Mouse (Mus musculus): Measurements from ENCODE around the gene Sorcs1. TPM values are rescaled to one million over a fixed set of nuclear protein-coding genes. Genes with fewer than 3 reads are reported as not detected.

The Sorcs1 gene
- polyA plus RNA-seq, 1 experiment = not detected

DNA sequence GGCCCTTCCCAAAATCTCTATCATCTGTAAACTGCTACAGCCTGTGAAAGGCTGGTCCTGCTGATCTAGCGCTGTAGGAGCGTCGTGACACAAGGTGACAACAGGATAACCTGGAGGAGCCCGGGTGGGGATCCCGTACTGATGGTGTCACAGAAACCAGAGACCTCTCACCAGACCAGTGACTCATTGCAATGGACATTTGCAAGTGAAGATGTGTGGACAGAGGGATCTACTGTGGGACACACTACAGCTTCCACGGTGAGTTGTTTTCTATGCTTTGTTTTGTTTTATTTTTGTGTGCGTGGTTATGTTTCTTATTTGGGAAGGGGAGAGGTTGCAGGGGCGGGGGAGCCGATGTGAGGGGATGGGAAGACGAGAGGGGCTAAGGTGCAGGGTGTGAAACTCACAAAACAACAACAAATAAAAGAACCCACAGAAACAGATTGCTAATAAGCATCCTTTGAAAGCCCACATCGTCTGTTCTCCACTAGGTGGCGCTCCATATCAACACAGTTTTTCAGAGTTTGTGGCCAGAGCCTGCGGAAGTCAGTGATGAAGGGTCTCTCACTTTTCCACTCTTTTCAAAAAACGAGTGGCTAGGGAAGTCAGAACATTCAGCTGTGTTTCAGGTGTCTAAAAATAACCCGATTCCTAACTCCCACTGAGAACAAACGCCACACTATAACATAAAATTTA lies 419.6 kb downstream of the Sorcs1 start:
- H3K27me3 ChIP-seq (ENCODE audit: control insufficient read depth, insufficient read depth, low read length, poor library complexity, severe bottlenecking) = no peaks in the 10 kb centered on the region
- TF ChIP-seq EP300 (IDR thresholded peaks at IDR 0.05; ENCODE audit: insufficient read depth, low read depth, low read length) (no peak), POLR2A (IDR thresholded peaks at IDR 0.05; ENCODE audit: insufficient read depth, low read length) (no peak), CTCF (IDR thresholded peaks at IDR 0.05; ENCODE audit: low read depth, low read length) (peak; percentile 39)
- no peak overlapping the region for H3K4me3 ChIP-seq (ENCODE audit: low read depth, low read length)
- H3K36me3 ChIP-seq (ENCODE audit: control insufficient read depth, insufficient read depth, low read length, poor library complexity, severe bottlenecking) = no peaks in the 10 kb centered on the region
- no peaks in the 10 kb centered on the region for H3K9me3 ChIP-seq (replicated peaks; ENCODE audit: control insufficient read depth, insufficient read depth, low read length, poor library complexity, severe bottlenecking)
- H3K4me1 ChIP-seq (ENCODE audit: control insufficient read depth, insufficient read depth, low read length) = no peaks in the 10 kb centered on the region
- H3K9ac ChIP-seq (ENCODE audit: low read depth, poor library complexity, severe bottlenecking) = no peak overlapping the region
- H3K27ac ChIP-seq (ENCODE audit: insufficient read depth, low read length) = no peak overlapping the region

DNA sequence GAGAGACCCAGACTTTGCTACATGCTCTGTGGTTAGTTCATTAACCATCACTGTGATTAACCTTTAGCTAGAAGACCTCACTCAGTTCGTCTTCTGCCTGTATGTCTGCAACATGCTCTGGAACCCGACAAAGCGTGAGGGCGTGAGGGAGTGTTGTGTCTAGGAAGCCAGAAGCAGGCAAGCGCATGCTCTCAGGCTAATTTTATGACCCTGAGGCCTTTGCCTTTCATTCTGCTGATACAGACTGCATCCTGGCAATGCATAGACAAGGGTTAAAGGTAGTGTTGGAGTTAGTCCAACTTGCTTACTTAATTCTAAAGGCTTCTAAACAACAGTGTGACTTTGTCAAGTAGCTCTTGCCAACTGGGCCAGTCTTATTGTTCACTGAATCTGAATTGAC lies 458.0 kb downstream of the Sorcs1 start:
- Histone ChIP-seq H3K36me3 (ENCODE audit: control insufficient read depth, insufficient read depth, low read length, poor library complexity, severe bottlenecking) (no peaks in the 10 kb centered on the region), H3K4me1 (ENCODE audit: control insufficient read depth, insufficient read depth, low read length) (no peaks in the 10 kb centered on the region), H3K9me3 (replicated peaks; ENCODE audit: control insufficient read depth, insufficient read depth, low read length, poor library complexity, severe bottlenecking) (no peaks in the 10 kb centered on the region), H3K27ac (ENCODE audit: insufficient read depth, low read length) (no peak overlapping the region), H3K4me3 (ENCODE audit: low read depth, low read length) (no peak overlapping the region), H3K27me3 (ENCODE audit: control insufficient read depth, insufficient read depth, low read length, poor library complexity, severe bottlenecking) (no peaks in the 10 kb centered on the region), H3K9ac (ENCODE audit: low read depth, poor library complexity, severe bottlenecking) (no peak overlapping the region)
- no peak for TF ChIP-seq EP300 (IDR thresholded peaks at IDR 0.05; ENCODE audit: insufficient read depth, low read depth, low read length)

DNA sequence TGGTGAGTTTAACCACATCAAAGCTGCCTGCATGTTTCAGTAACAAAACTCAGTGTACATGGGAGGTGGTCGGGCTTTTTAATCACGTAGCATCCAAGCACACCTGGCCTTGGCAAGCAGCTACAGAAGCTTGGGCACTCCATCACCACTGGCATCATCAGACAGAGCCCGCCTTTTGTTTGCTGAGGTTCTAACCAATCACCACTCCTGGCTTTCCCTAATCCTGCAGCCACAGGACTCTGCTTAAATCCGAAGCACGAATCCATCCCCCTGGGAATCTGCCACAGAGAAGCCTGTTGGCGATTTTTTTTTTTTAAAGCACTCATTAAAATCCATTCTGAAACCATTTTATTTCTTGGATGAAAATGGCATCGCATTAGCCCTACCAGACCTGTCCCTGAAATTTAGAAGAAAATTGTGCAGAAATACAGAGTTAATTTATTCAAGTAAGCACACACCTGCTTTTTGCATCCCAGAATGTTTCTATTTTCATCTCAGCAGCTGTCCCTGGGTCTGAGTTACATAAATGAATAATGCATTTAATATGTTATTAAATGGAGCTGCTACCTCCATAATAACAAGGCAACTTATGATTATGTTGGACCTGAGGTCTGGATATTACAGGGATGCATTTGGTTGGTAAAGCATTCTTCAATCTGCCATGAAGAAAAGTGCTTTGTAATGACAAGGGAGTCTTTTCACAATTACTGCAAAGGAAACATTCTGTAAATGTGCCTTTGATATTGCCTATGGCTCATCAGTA lies 463.8 kb downstream of the Sorcs1 start:
- Histone ChIP-seq H3K9me3 (replicated peaks; ENCODE audit: control insufficient read depth, insufficient read depth, low read length, poor library complexity, severe bottlenecking) (no peaks in the 10 kb centered on the region), H3K27me3 (ENCODE audit: control insufficient read depth, insufficient read depth, low read length, poor library complexity, severe bottlenecking) (no peaks in the 10 kb centered on the region), H3K4me3 (ENCODE audit: low read depth, low read length) (no peak overlapping the region), H3K36me3 (ENCODE audit: control insufficient read depth, insufficient read depth, low read length, poor library complexity, severe bottlenecking) (no peaks in the 10 kb centered on the region), H3K27ac (ENCODE audit: insufficient read depth, low read length) (no peak overlapping the region), H3K9ac (ENCODE audit: low read depth, poor library complexity, severe bottlenecking) (no peak overlapping the region), H3K4me1 (ENCODE audit: control insufficient read depth, insufficient read depth, low read length) (no peaks in the 10 kb centered on the region)
- TF ChIP-seq CTCF (IDR thresholded peaks at IDR 0.05; ENCODE audit: low read depth, low read length) (no peak), POLR2A (IDR thresholded peaks at IDR 0.05; ENCODE audit: insufficient read depth, low read length) (no peak), EP300 (IDR thresholded peaks at IDR 0.05; ENCODE audit: insufficient read depth, low read depth, low read length) (no peak)

DNA sequence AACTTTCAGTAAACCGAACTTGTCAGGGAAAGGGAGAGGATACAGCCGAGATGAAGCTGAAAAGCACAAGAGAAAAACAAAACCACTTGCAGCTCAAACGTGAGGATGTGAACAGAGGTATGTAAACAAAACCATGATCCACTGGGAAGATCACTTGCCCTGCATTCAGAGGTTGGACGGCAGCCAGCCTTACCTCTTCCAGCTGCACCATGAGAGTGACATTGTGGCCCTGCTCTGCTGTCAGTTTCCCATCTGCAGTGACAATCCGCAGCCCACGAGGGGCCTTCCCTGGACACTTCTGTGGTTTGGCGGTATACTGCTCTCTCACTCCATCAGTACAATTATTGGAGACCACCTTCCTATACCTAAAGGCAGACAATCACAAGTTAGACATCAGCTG lies 468.0 kb downstream of the Sorcs1 start:
- Histone ChIP-seq H3K4me3 (ENCODE audit: low read depth, low read length) (no peak overlapping the region), H3K4me1 (ENCODE audit: control insufficient read depth, insufficient read depth, low read length) (no peaks in the 10 kb centered on the region), H3K9me3 (replicated peaks; ENCODE audit: control insufficient read depth, insufficient read depth, low read length, poor library complexity, severe bottlenecking) (no peaks in the 10 kb centered on the region), H3K36me3 (ENCODE audit: control insufficient read depth, insufficient read depth, low read length, poor library complexity, severe bottlenecking) (no peaks in the 10 kb centered on the region), H3K27ac (ENCODE audit: insufficient read depth, low read length) (no peak overlapping the region), H3K9ac (ENCODE audit: low read depth, poor library complexity, severe bottlenecking) (no peak overlapping the region), H3K27me3 (ENCODE audit: control insufficient read depth, insufficient read depth, low read length, poor library complexity, severe bottlenecking) (no peaks in the 10 kb centered on the region)
- TF ChIP-seq POLR2A (IDR thresholded peaks at IDR 0.05; ENCODE audit: insufficient read depth, low read length) (no peak), CTCF (IDR thresholded peaks at IDR 0.05; ENCODE audit: low read depth, low read length) (no peak), EP300 (IDR thresholded peaks at IDR 0.05; ENCODE audit: insufficient read depth, low read depth, low read length) (no peak)

DNA sequence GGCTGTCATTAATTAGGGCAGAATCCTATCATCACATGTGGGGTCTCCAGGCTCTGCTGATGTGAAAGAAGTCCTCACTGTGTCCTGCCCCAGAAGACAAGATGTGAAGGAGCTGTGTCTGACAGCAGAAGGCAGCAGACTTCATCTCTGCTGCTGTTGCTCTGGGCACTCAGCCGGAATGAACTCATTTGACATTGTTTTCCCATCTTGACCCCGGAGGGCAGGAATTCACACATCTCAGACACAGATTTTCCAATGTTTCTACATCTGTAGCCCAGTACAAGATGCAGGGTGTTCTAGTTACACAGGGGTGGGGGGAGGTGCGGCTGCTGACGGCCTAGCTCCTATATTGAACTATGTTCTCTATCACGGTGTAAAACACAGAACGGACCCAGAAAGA lies 474.1 kb downstream of the Sorcs1 start:
- Histone ChIP-seq H3K4me1 (ENCODE audit: control insufficient read depth, insufficient read depth, low read length) (no peaks in the 10 kb centered on the region), H3K9me3 (replicated peaks; ENCODE audit: control insufficient read depth, insufficient read depth, low read length, poor library complexity, severe bottlenecking) (no peaks in the 10 kb centered on the region), H3K9ac (ENCODE audit: low read depth, poor library complexity, severe bottlenecking) (no peak overlapping the region), H3K27me3 (ENCODE audit: control insufficient read depth, insufficient read depth, low read length, poor library complexity, severe bottlenecking) (no peaks in the 10 kb centered on the region), H3K36me3 (ENCODE audit: control insufficient read depth, insufficient read depth, low read length, poor library complexity, severe bottlenecking) (no peaks in the 10 kb centered on the region), H3K27ac (ENCODE audit: insufficient read depth, low read length) (no peak overlapping the region), H3K4me3 (ENCODE audit: low read depth, low read length) (no peak overlapping the region)
- TF ChIP-seq CTCF (IDR thresholded peaks at IDR 0.05; ENCODE audit: low read depth, low read length) (no peak), POLR2A (IDR thresholded peaks at IDR 0.05; ENCODE audit: insufficient read depth, low read length) (no peak), EP300 (IDR thresholded peaks at IDR 0.05; ENCODE audit: insufficient read depth, low read depth, low read length) (no peak)

DNA sequence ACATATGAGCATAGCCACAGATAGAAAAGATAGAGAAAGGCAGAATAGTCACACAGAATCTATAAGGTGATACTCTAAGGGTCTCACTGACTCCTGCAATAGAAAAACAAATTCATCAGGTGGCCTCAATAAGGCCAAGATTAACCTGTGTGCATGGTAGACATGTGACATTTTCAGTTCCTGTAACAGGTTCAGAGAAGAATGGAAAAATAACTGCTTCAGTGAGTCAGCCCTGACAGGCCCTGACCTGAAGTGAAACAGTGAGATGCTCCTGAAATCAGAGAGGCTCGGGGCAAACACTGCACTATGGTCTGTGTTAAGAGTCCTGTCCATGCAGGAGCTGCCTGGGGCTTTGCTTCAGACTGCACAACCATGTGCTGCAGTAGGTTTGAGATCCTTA lies 481.9 kb downstream of the Sorcs1 start:
- no peak for TF ChIP-seq EP300 (IDR thresholded peaks at IDR 0.05; ENCODE audit: insufficient read depth, low read depth, low read length)
- TF ChIP-seq POLR2A (IDR thresholded peaks at IDR 0.05; ENCODE audit: insufficient read depth, low read length) = no peak
- TF ChIP-seq CTCF (IDR thresholded peaks at IDR 0.05; ENCODE audit: low read depth, low read length) = no peak
- H3K36me3 ChIP-seq (ENCODE audit: control insufficient read depth, insufficient read depth, low read length, poor library complexity, severe bottlenecking) = no peaks in the 10 kb centered on the region
- no peaks in the 10 kb centered on the region for H3K9me3 ChIP-seq (replicated peaks; ENCODE audit: control insufficient read depth, insufficient read depth, low read length, poor library complexity, severe bottlenecking)
- no peaks in the 10 kb centered on the region for H3K4me1 ChIP-seq (ENCODE audit: control insufficient read depth, insufficient read depth, low read length)
- H3K9ac ChIP-seq (ENCODE audit: low read depth, poor library complexity, severe bottlenecking) = no peak overlapping the region
- no peak overlapping the region for H3K27ac ChIP-seq (ENCODE audit: insufficient read depth, low read length)
- H3K27me3 ChIP-seq (ENCODE audit: control insufficient read depth, insufficient read depth, low read length, poor library complexity, severe bottlenecking) = no peaks in the 10 kb centered on the region
- H3K4me3 ChIP-seq (ENCODE audit: low read depth, low read length) = no peak overlapping the region
